Mouse (Mus musculus): Measurements from ENCODE around the gene Zfp169. TPM values are rescaled to one million over a fixed set of nuclear protein-coding genes. Genes with fewer than 3 reads are reported as not detected.

Zfp169 gene
- polyA plus RNA-seq, 1 experiment from 2014 or later: 4.5 TPM

DNA sequence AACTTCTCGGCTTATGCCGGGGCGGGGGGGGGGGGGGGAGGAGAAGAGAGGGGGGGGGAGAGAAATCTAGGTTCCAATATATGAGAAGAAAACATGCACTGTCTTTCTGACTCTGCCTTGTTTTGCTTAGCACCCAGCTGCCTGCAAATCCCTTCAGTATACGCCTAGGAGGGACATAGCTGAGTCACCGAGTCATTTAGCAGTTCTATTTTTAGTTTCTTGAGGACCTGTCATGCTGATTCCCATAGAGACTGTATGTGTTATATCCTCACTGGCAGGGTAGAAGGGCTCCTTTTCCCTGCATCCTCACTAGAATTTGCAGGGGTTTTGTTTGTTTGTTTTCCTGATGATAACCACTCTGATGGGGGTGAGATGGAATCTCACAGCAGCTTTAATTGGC, 20.1 kb downstream of the Zfp169 start:
- H3K9me3 ChIP-seq (replicated peaks; ENCODE audit: control insufficient read depth, low read length): 0 out of 2 replicates have a peak, but pooled peaks cover 2% of the 10 kb centered on the region
- no peak overlapping the region for H3K4me3 ChIP-seq (replicated peaks; ENCODE audit: low read length)
- 66% methylated on average over 5 of the region's 5 CpGs for WGBS
- H3K9ac ChIP-seq (ENCODE audit: low read length): no peak overlapping the region
- H3K27me3 ChIP-seq (ENCODE audit: control insufficient read depth, insufficient read depth, low read length): no peaks in the 10 kb centered on the region
- H3K4me2 ChIP-seq (ENCODE audit: low read depth, low read length): no peak overlapping the region
- ATAC-seq (ENCODE audit: insufficient read depth, low FRiP score): no peak
- H3K4me1 ChIP-seq (ENCODE audit: control insufficient read depth, insufficient read depth, low read length): no peaks in the 10 kb centered on the region
- peaks cover 29% of the 10 kb centered on the region for H3K36me3 ChIP-seq (ENCODE audit: control insufficient read depth, insufficient read depth, low read length)
- H3K27ac ChIP-seq (ENCODE audit: low read length): no peak overlapping the region

GRCm38 (mm10) chr13:48490396-48491182, 22.7 kb downstream of the Zfp169 start:
- no peak overlapping the region for H3K9ac ChIP-seq (ENCODE audit: low read length)
- H3K9me3 ChIP-seq (replicated peaks; ENCODE audit: control insufficient read depth, low read length): 0 out of 2 replicates have a peak, but pooled peaks cover 2% of the 10 kb centered on the region
- no peaks in the 10 kb centered on the region for H3K27me3 ChIP-seq (ENCODE audit: control insufficient read depth, insufficient read depth, low read length)
- ATAC-seq (ENCODE audit: insufficient read depth, low FRiP score): no peak
- 86% methylated on average over 35 of the region's 35 CpGs for WGBS
- H3K4me3 ChIP-seq (replicated peaks; ENCODE audit: low read length): no peak overlapping the region
- no peak overlapping the region for H3K4me2 ChIP-seq (ENCODE audit: low read depth, low read length)
- H3K27ac ChIP-seq (ENCODE audit: low read length): no peak overlapping the region
- peaks cover 27% of the 10 kb centered on the region for H3K36me3 ChIP-seq (ENCODE audit: control insufficient read depth, insufficient read depth, low read length)
- no peaks in the 10 kb centered on the region for H3K4me1 ChIP-seq (ENCODE audit: control insufficient read depth, insufficient read depth, low read length)

DNA sequence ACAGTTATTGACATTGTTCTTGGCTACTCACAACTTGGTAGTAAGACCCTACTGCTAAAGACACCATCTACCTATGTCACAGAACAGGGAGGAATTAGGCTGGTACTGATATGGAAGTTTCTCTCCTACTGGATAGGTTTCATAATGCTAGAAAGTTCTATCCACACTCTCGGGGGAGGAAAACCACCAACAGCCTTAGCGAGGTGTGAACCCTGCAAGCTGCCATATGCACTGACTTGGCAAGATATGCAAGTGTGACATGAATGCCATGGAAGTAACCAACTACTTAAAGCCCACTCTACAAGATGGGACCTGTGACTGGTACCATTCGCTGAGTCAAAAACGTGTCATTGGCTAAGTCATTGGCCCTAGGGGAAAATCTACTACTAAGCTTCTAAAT, 29.6 kb downstream of the Zfp169 start:
- Histone ChIP-seq H3K36me3 (ENCODE audit: control insufficient read depth, insufficient read depth, low read length) (no peaks in the 10 kb centered on the region), H3K4me1 (ENCODE audit: control insufficient read depth, insufficient read depth, low read length) (no peaks in the 10 kb centered on the region), H3K4me2 (ENCODE audit: low read depth, low read length) (no peak overlapping the region), H3K27me3 (ENCODE audit: control insufficient read depth, insufficient read depth, low read length) (no peaks in the 10 kb centered on the region), H3K4me3 (replicated peaks; ENCODE audit: low read length) (no peak overlapping the region), H3K9ac (ENCODE audit: low read length) (no peak overlapping the region), H3K9me3 (replicated peaks; ENCODE audit: control insufficient read depth, low read length) (no peaks in the 10 kb centered on the region), H3K27ac (ENCODE audit: low read length) (no peak overlapping the region)
- WGBS: 87% methylated on average over 4 of the region's 4 CpGs
- no peak for ATAC-seq (ENCODE audit: insufficient read depth, low FRiP score)

GRCm38 (mm10) chr13:48468656-48469180, 44.5 kb downstream of the Zfp169 start:
- WGBS: 68% methylated on average over 15 of the region's 15 CpGs

GRCm38 (mm10) chr13:48466186-48466585, 47.1 kb downstream of the Zfp169 start:
- ATAC-seq (ENCODE audit: insufficient read depth, low FRiP score): no peak
- no peaks in the 10 kb centered on the region for H3K36me3 ChIP-seq (ENCODE audit: control insufficient read depth, insufficient read depth, low read length)
- H3K27me3 ChIP-seq (ENCODE audit: control insufficient read depth, insufficient read depth, low read length): no peaks in the 10 kb centered on the region
- no peak overlapping the region for H3K27ac ChIP-seq (ENCODE audit: low read length)
- 48% methylated on average over 10 of the region's 10 CpGs for WGBS
- H3K4me3 ChIP-seq (replicated peaks; ENCODE audit: low read length): no peak overlapping the region
- no peak overlapping the region for H3K9ac ChIP-seq (ENCODE audit: low read length)
- H3K4me2 ChIP-seq (ENCODE audit: low read depth, low read length): no peak overlapping the region
- no peaks in the 10 kb centered on the region for H3K9me3 ChIP-seq (replicated peaks; ENCODE audit: control insufficient read depth, low read length)
- no peaks in the 10 kb centered on the region for H3K4me1 ChIP-seq (ENCODE audit: control insufficient read depth, insufficient read depth, low read length)

More at GRCm38 (mm10) chr13:48468656-48469180, 44.5 kb downstream of the Zfp169 start:
- ATAC-seq (ENCODE audit: insufficient read depth, low FRiP score): no peak
- no peak overlapping the region for H3K4me2 ChIP-seq (ENCODE audit: low read depth, low read length)
- no peaks in the 10 kb centered on the region for H3K4me1 ChIP-seq (ENCODE audit: control insufficient read depth, insufficient read depth, low read length)
- H3K9ac ChIP-seq (ENCODE audit: low read length): no peak overlapping the region
- no peaks in the 10 kb centered on the region for H3K9me3 ChIP-seq (replicated peaks; ENCODE audit: control insufficient read depth, low read length)
- no peak overlapping the region for H3K4me3 ChIP-seq (replicated peaks; ENCODE audit: low read length)
- no peak overlapping the region for H3K27ac ChIP-seq (ENCODE audit: low read length)
- no peaks in the 10 kb centered on the region for H3K36me3 ChIP-seq (ENCODE audit: control insufficient read depth, insufficient read depth, low read length)
- H3K27me3 ChIP-seq (ENCODE audit: control insufficient read depth, insufficient read depth, low read length): no peaks in the 10 kb centered on the region

DNA sequence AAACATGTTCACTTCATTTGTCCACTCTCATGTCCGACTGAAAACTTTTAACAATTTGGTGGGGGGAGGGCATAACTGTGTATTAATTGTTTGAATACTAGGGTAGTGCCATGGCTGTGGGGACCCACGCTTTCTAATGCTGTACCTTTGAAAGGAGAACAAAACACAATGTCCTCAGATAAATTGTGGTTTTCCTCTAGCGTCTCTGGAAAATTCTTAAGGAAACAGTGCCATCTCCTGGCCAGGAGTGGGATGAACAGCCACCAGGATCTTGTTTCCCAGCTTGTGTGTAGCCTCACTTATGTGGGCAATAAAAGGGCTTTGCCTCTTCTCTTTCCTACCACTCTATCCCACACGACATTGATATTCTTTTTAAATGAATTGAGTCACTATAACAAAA, 49.1 kb downstream of the Zfp169 start:
- no peaks in the 10 kb centered on the region for H3K9me3 ChIP-seq (replicated peaks; ENCODE audit: control insufficient read depth, low read length)
- no peak overlapping the region for H3K4me3 ChIP-seq (replicated peaks; ENCODE audit: low read length)
- no peaks in the 10 kb centered on the region for H3K36me3 ChIP-seq (ENCODE audit: control insufficient read depth, insufficient read depth, low read length)
- no peaks in the 10 kb centered on the region for H3K4me1 ChIP-seq (ENCODE audit: control insufficient read depth, insufficient read depth, low read length)
- no peaks in the 10 kb centered on the region for H3K27me3 ChIP-seq (ENCODE audit: control insufficient read depth, insufficient read depth, low read length)
- no peak overlapping the region for H3K9ac ChIP-seq (ENCODE audit: low read length)
- no peak for ATAC-seq (ENCODE audit: insufficient read depth, low FRiP score)
- H3K27ac ChIP-seq (ENCODE audit: low read length): no peak overlapping the region
- H3K4me2 ChIP-seq (ENCODE audit: low read depth, low read length): no peak overlapping the region
- 7% methylated on average over 4 of the region's 4 CpGs for WGBS

DNA sequence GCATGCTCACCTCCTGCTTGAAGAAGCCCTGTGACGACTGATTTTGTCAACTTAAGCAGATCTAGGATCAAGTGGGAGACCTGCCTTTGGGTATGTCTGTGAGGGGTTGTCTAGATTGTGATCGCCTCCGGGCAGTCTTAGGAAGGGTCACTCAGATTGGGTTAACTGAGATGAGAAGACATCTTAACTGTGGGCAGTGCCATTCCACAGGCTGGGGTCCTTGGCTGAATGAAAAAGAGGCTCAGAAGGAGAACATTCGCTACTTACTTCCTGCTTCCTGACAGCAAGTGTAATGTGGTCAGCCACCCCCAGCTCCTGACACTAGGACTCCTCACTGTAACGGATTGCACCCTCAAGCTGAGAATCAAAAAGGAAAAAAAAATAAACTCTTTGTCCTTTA, 54.0 kb downstream of the Zfp169 start:
- WGBS: 75% methylated on average over 5 of the region's 5 CpGs
- no peak overlapping the region for H3K4me2 ChIP-seq (ENCODE audit: low read depth, low read length)

GRCm38 (mm10) chr13:48448119-48448518, 65.1 kb downstream of the Zfp169 start:
- Histone ChIP-seq H3K4me1 (ENCODE audit: control insufficient read depth, insufficient read depth, low read length) (no peaks in the 10 kb centered on the region), H3K36me3 (ENCODE audit: control insufficient read depth, insufficient read depth, low read length) (no peaks in the 10 kb centered on the region), H3K9me3 (replicated peaks; ENCODE audit: control insufficient read depth, low read length) (no peaks in the 10 kb centered on the region), H3K27ac (ENCODE audit: low read length) (no peak overlapping the region), H3K9ac (ENCODE audit: low read length) (no peak overlapping the region), H3K4me3 (replicated peaks; ENCODE audit: low read length) (no peak overlapping the region), H3K4me2 (ENCODE audit: low read depth, low read length) (no peak overlapping the region), H3K27me3 (ENCODE audit: control insufficient read depth, insufficient read depth, low read length) (no peaks in the 10 kb centered on the region)
- ATAC-seq (ENCODE audit: insufficient read depth, low FRiP score): no peak
- 42% methylated on average over 4 of the region's 4 CpGs for WGBS

More for the DNA sequence above, 54.0 kb downstream of the Zfp169 start:
- no peaks in the 10 kb centered on the region for H3K4me1 ChIP-seq (ENCODE audit: control insufficient read depth, insufficient read depth, low read length)
- no peak overlapping the region for H3K4me3 ChIP-seq (replicated peaks; ENCODE audit: low read length)
- ATAC-seq (ENCODE audit: insufficient read depth, low FRiP score): no peak
- H3K9me3 ChIP-seq (replicated peaks; ENCODE audit: control insufficient read depth, low read length): no peaks in the 10 kb centered on the region
- H3K27ac ChIP-seq (ENCODE audit: low read length): no peak overlapping the region
- H3K9ac ChIP-seq (ENCODE audit: low read length): no peak overlapping the region
- H3K27me3 ChIP-seq (ENCODE audit: control insufficient read depth, insufficient read depth, low read length): no peaks in the 10 kb centered on the region
- no peaks in the 10 kb centered on the region for H3K36me3 ChIP-seq (ENCODE audit: control insufficient read depth, insufficient read depth, low read length)

- Histone ChIP-seq H3K4me2 (ENCODE audit: low read depth, low read length) (no peak overlapping the region), H3K9me3 (replicated peaks; ENCODE audit: control insufficient read depth, low read length) (no peaks in the 10 kb centered on the region), H3K9ac (ENCODE audit: low read length) (no peak overlapping the region), H3K27me3 (ENCODE audit: control insufficient read depth, insufficient read depth, low read length) (no peaks in the 10 kb centered on the region), H3K27ac (ENCODE audit: low read length) (no peak overlapping the region), H3K4me3 (replicated peaks; ENCODE audit: low read length) (no peak overlapping the region), H3K36me3 (ENCODE audit: control insufficient read depth, insufficient read depth, low read length) (no peaks in the 10 kb centered on the region), H3K4me1 (ENCODE audit: control insufficient read depth, insufficient read depth, low read length) (no peaks in the 10 kb centered on the region)
- ATAC-seq (ENCODE audit: insufficient read depth, low FRiP score): peak; percentile 25; the same call in 1 of the 2 replicates
- 22% methylated on average over 8 of the region's 8 CpGs for WGBS
These were observed 69.3 kb downstream of the Zfp169 start for GRCm38 (mm10) chr13:48443996-48444395.

Data from stomach, embryonic 16.5 days (tissue).